Mouse (Mus musculus) E14TG2a.4 (cell line): ENCODE results near the gene Pi4k2a.
A peak's percentile ranks its signal among the peaks of the same experiment; 100 is the strongest.

Experiments
- H3K27me3 ChIP-seq: 2 replicates; pipeline ENCODE4 v1.6.1; 2014; ENCODE audit warnings: low read length, control low read depth; ENCODE audit not compliant: insufficient read depth
- H3K36me3 ChIP-seq: 2 replicates; pipeline ENCODE4 v1.6.1; 2014; ENCODE audit warnings: low read length, control low read depth; ENCODE audit not compliant: insufficient read depth
- H3K4me1 ChIP-seq: replicated peaks from 2 replicates; pipeline ENCODE4 v1.6.1; 2014; ENCODE audit warnings: low read depth, low read length, control low read depth
- H3K4me3 ChIP-seq: replicated peaks from 2 replicates; pipeline ENCODE4 v1.5.1; 2014; ENCODE audit warnings: mild to moderate bottlenecking, low read length
- H3K9me3 ChIP-seq: 2 replicates; pipeline ENCODE4 v1.6.1; 2014; ENCODE audit warnings: low read length, control low read depth
- CTCF ChIP-seq: conservative IDR thresholded peaks from 2 replicates; pipeline ENCODE4 v1.5.1; 2014; ENCODE audit warnings: low read length
- NANOG ChIP-seq: IDR thresholded peaks from 2 replicates; pipeline ENCODE4 v1.6.1; 2014; ENCODE audit warnings: borderline replicate concordance, low read length, mixed read lengths
- POU5F1 ChIP-seq: IDR thresholded peaks from 2 replicates; pipeline ENCODE4 v1.6.1; 2014; ENCODE audit warnings: low read length, borderline replicate concordance

Gene Pi4k2a

DNA sequence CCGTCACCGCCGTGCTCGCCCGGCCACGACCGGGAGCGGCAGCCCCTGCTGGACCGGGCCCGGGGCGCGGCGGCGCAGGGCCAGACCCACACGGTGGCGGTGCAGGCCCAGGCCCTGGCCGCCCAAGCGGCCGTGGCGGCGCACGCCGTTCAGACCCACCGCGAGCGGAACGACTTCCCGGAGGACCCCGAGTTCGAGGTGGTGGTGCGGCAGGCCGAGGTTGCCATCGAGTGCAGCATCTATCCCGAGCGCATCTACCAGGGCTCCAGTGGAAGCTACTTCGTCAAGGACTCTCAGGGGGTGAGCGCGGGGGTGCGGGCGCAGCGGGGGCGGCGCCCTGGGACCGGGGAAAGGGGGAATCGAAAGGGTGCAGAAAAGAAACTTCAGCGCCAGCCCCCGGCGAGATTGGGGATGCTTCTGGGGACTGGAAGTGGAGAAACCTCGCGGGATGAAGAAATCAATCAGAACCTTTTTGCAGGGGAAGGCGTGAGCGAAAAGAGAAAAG lies 419 bp downstream of the Pi4k2a start:
- Histone ChIP-seq H3K4me3 (peak overlapping the region; percentile 93), H3K27me3 (no peaks in the 10 kb centered on the region), H3K9me3 (no peaks in the 10 kb centered on the region), H3K36me3 (peaks cover 31% of the 10 kb centered on the region), H3K4me1 (peaks cover 60% of the 10 kb centered on the region)
- no peak for TF ChIP-seq NANOG
- no peak for TF ChIP-seq POU5F1
- no peak for TF ChIP-seq CTCF

DNA sequence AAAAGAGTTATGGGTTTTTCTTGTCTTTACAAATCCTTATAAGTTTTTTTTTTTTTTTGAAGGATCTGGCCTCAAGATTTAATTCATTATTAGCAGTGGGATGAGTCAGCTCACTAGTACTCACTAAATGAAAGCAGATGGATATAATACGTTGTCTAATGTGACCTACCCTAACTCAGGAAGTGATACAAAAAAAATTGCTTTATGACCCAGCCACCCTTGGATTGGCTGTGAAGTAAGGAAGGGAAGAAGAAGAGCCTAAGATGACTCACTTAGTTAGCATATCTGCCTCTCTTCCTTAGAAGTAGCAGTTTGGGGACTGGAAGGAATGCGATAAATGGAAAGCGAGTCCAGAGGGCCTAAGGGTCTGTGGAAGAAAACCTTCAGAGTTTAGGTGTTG lies 9.1 kb downstream of the Pi4k2a start:
- Histone ChIP-seq H3K27me3 (no peaks in the 10 kb centered on the region), H3K4me1 (peaks cover 18% of the 10 kb centered on the region; the same call in 1 of the 2 replicates), H3K36me3 (peaks cover 63% of the 10 kb centered on the region), H3K4me3 (no peak overlapping the region), H3K9me3 (no peaks in the 10 kb centered on the region)
- no peak for TF ChIP-seq POU5F1
- no peak for TF ChIP-seq NANOG
- TF ChIP-seq CTCF, result no peak

DNA sequence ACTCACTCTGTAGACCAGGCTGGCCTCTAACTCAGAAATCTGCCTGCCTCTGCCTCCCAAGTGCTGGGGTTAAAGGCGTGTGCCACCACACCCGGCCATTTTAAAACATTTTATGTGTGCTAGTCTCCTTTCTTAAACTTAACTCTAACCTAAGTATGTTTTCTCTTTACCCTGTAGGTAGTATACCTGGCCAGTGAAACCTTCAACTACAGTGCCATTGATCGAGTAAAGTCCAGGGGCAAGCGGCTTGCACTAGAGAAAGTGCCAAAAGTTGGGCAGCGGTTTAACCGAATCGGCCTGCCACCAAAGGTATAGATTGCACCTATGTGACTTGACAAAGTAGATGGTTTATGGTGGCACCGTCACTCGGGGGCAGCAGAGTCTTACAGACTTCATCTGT lies 14.4 kb downstream of the Pi4k2a start:
- no peak for TF ChIP-seq CTCF
- H3K4me3 ChIP-seq, result no peak overlapping the region

DNA sequence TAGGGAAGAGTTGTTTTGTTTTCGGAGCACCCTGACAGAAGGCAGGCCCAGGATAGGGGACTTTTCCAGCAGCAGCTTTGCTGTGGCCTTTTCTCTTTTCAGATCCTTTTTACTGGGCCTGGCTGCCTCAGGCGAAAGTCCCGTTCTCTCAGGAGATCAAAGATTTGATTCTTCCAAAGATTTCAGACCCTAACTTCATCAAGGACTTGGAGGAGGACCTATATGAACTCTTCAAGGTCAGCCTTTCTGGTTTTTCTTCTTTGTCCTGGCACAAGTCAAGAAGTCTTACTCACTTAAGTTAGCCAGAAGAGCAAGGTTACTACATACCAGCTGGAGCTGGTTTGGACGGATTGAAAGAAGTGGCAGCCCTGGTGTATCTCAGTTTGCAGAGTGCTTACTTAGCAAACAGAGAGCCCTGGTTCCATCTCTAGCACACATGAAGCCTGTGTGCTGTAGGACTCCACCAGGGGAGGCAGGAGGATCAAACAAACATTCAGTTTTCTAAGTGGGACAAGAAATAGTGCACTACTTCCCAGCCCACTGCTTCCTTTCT lies 25.6 kb downstream of the Pi4k2a start:
- TF ChIP-seq NANOG, result no peak
- TF ChIP-seq POU5F1, result no peak
- H3K36me3 ChIP-seq, result peaks cover 74% of the 10 kb centered on the region
- H3K9me3 ChIP-seq, result no peaks in the 10 kb centered on the region
- peaks cover 18% of the 10 kb centered on the region for H3K4me1 ChIP-seq
- H3K4me3 ChIP-seq, result no peak overlapping the region
- H3K27me3 ChIP-seq, result no peaks in the 10 kb centered on the region

More for the DNA sequence above, 14.4 kb downstream of the Pi4k2a start:
- Histone ChIP-seq H3K9me3 (no peaks in the 10 kb centered on the region), H3K36me3 (peaks cover 60% of the 10 kb centered on the region), H3K27me3 (no peaks in the 10 kb centered on the region), H3K4me1 (0 out of 2 replicates have a peak, but pooled peaks cover 5% of the 10 kb centered on the region)

DNA sequence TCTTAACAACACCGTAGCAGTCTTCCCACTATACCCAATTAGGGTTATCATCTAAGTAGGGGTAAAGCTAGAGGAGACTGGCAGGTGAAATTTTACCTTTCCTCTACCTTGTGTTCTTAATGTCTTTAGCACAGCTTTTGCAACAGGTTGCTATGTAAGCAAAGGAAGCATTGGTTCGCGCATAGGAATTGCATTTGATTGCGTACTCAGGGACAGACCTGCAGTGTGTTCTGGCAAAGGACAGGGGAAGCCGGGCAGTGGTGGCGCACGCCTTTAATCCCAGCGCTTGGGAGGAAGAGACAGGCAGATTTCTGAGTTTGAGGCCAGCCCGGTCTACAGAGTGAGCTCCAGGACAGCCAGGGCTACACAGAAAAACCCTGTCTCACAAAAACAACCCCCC lies 27.9 kb downstream of the Pi4k2a start:
- Histone ChIP-seq H3K36me3 (peaks cover 93% of the 10 kb centered on the region), H3K27me3 (no peaks in the 10 kb centered on the region), H3K4me1 (peaks cover 35% of the 10 kb centered on the region), H3K4me3 (no peak overlapping the region), H3K9me3 (no peaks in the 10 kb centered on the region)
- TF ChIP-seq CTCF (no peak), NANOG (no peak), POU5F1 (no peak)

DNA sequence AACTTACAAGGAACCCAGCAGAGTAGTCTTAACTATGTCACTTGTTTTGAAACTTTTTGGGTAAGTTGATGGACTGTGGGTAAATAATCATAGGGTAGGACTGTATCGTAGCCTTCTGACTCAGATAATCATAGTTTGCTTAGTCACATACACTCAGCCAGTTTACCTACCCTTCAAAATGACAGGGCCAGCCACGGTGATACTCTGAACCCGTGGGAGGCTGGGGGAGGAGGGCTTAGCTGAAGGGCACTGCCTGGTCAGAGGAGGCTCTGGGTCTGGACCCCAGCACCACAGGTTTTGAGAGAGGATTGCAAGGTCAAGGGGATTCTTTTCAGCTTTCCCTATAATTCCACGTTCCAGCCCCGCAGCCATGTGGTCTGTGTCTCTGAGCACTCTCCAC lies 28.3 kb downstream of the Pi4k2a start:
- peaks cover 93% of the 10 kb centered on the region for H3K36me3 ChIP-seq
- TF ChIP-seq POU5F1 (no peak), NANOG (no peak), CTCF (no peak)
- no peak overlapping the region for H3K4me3 ChIP-seq
- H3K4me1 ChIP-seq, result peaks cover 40% of the 10 kb centered on the region
- no peaks in the 10 kb centered on the region for H3K27me3 ChIP-seq
- H3K9me3 ChIP-seq, result no peaks in the 10 kb centered on the region

DNA sequence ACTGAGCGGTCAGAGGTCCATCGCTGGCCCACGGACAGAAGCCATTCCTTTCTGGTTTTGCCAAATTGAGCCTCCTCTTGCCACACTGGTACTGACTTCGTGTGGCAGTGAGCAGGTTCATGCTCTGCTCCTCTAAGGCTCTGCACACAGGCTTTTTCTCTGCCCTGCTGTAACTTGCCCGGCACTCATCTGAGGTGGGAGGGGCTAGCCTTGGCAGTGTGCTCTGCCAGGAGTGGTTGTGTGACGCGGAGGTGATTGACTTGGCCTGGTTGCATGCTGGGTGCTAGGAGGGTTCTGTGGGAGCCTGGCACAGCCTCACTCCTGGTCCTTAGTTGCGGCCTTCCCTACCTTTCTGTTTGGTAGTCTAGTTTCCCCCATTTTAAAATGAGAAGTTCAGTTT lies 30.2 kb downstream of the Pi4k2a start:
- TF ChIP-seq POU5F1, result no peak
- no peak for TF ChIP-seq CTCF
- TF ChIP-seq NANOG, result no peak
- peaks cover 58% of the 10 kb centered on the region for H3K4me1 ChIP-seq

DNA sequence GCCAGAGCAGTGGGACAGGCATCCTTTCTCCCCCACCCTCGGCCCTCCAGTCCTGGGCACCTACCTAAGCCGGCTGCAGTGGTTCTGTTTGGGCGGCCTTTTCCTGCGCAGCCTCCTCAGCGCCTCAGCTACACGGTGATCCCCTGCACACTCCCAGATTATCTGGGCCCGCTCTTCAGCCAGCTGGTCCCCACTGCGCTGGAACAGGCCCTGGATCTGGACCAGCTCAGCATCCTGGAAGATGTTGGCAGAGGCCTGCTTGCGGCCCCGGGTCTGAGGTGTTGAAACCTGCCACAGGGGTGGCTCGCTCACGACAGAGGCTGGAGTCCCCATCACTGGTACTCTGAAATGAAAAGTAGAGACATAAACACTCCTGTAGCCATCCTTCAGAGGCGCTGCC lies 34.4 kb downstream of the Pi4k2a start:
- TF ChIP-seq CTCF (no peak), POU5F1 (no peak), NANOG (no peak)
- H3K9me3 ChIP-seq, result no peaks in the 10 kb centered on the region
- H3K36me3 ChIP-seq, result peaks cover 83% of the 10 kb centered on the region
- peak overlapping the region; percentile 96 for H3K4me3 ChIP-seq
- H3K4me1 ChIP-seq, result peaks cover 89% of the 10 kb centered on the region
- no peaks in the 10 kb centered on the region for H3K27me3 ChIP-seq

More for the DNA sequence above, 30.2 kb downstream of the Pi4k2a start:
- Histone ChIP-seq H3K36me3 (peaks cover 98% of the 10 kb centered on the region), H3K9me3 (no peaks in the 10 kb centered on the region), H3K27me3 (no peaks in the 10 kb centered on the region), H3K4me3 (no peak overlapping the region)

DNA sequence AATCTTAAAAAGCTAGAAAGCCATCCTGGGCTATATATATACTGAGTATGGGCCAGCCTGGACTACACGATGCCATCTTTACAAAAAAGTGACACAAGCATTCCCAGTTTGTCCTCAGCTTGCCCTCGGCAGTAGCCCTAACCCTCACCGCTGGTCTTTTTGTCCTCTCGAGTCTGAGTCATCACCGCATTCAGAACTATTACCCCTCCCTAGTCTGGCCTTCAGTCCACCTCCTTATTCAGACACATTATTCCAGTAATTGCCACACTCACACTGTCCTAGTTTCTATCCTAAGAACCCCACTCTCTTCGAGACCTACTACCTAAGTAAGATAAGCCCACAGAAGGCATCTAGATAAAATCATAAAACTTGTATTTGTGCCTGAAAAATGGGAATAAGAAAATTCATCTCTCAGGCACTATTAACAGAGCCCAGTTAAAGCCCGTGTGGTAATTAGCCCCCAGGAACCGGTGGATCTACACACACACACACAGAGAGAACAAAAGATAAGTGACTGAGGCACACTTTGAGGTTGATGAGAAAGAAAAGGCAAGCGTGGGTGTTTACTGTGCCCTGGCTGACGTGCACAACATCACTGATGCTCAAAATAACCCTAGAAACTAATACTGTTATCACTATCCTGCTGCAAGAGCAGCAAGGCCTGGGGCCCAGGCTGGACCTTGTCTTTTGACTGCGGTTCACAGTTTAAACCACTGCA lies 35.4 kb downstream of the Pi4k2a start:
- peaks cover 91% of the 10 kb centered on the region for H3K4me1 ChIP-seq
- peaks cover 74% of the 10 kb centered on the region for H3K36me3 ChIP-seq

More for the DNA sequence above, 35.4 kb downstream of the Pi4k2a start:
- Histone ChIP-seq H3K9me3 (no peaks in the 10 kb centered on the region), H3K4me3 (peak overlapping the region; percentile 96), H3K27me3 (no peaks in the 10 kb centered on the region)
- TF ChIP-seq POU5F1, result no peak
- no peak for TF ChIP-seq CTCF
- TF ChIP-seq NANOG, result no peak
